Mouse (Mus musculus) c-Kit-positive CD71-positive TER-119-negative erythroid progenitor cells, embryonic 14.5 days (primary cell): Measurements from ENCODE around the gene Apln.

ENCODE experiments used
- DNase-seq: peaks from one replicate; pipeline ENCODE4 v3.0.0-alpha.2; 2013; ENCODE audit warnings: low read depth

Apln gene

DNA sequence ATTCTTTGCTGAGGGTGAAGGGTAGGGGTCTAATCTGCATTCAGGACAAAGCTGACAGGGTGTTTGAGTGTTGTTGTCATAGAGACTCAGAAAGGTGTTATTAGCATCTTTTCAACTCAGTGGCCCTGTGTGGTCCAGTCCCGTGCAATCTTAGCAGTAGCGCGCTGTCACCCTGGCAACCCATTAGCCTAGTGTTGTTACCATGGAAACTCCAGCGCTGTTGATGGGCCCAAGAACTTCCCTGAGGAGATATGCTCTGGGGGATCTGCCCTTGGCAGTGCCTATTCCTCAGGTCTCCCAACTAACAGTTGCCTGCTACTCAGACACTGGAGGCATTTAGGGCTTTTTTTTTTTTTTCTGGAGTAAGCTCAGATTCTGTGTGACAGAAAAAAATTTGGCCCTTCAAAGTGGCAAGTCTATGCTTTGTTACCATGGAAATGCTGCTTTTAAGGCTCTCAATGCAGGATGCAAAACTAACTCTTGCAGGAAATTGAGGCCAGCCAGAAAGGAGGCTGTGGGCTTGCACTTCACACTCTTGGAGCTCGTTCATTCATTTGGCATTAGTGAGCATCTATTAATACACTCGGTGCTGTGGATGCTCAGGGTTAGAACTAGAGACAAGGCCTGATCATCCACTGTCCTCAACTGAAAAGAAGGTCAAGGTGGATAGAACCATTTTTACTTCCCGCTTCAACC lies 17.6 kb downstream of the Apln start:
- no peak for DNase-seq

DNA sequence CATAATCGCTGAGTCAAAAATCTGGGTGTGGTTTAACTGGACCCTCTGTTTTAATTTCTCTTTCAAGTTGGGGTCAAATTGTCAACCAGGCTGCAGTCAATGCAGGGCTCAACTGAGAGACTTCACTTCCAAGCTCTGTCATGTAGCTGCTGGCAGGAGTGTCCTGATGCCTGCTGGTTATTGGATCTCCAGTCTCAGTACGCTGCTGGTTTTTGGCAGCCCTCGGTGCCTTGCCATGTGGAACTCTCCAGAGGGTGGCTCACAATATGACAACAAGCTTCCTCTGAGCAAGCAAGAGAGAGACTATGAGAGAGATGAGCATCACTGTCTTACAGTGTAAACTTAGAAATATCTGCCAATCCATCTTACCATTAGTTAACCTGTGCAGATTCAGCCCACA lies 23.0 kb downstream of the Apln start:
- DNase-seq = no peak

DNA sequence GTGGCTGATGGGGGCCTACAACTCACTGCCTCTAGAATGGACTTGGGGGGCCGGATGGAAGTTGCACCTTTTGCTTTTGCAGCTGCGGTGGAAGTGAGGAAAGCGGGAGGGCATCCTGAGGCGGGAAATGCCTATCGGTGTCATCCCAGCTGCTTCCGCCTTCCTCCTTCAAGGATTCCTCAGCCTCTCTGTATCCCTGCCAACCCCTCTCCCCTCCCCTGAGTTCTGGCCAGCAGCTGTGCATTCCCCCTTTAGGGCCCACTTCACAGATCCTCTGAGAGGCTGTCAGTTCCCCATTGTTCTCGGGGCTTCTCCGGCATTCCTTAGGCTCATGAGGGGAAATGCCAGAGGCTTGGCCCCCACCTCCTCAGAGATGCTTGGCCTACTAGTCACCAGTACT lies 28.6 kb downstream of the Apln start:
- no peak for DNase-seq

DNA sequence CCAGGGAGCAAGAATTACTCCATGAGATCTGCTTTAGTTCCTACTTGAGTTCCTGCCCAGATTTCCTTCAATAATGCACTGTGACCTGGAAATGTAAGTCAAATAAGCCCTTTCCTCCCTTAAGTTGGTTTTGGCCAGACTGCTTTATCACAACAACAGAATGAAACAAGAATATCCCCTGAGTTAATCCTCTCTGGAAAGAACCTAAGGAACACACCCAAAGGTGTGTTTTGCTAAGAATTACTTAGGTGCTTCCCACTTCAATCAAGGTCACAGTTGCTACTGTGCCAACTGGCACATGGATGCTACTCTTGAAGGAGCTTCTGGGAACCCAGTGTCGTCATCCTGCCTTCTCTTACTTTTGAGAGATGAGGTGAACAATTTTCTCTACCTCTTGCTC lies 29.9 kb downstream of the Apln start:
- no peak for DNase-seq

DNA sequence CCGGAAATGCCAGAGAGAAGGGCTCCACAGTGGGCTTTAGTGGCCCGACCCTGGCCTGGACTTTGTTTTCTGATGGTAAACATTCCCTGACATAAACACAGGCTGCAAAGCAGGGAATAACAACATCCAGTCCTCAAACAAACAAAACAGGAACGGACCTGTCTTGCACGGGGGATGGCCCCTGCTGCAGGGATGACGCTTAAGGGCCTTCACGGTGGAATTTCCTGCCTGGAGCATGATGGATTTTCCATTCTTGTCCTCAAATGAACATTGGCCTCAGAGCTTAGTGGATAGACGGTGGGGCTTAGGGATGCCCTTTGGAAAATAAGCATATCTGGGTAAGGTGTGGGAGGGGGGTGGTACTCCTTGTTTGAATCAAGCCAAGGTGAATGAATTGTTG lies 33.5 kb downstream of the Apln start:
- DNase-seq = no peak

DNA sequence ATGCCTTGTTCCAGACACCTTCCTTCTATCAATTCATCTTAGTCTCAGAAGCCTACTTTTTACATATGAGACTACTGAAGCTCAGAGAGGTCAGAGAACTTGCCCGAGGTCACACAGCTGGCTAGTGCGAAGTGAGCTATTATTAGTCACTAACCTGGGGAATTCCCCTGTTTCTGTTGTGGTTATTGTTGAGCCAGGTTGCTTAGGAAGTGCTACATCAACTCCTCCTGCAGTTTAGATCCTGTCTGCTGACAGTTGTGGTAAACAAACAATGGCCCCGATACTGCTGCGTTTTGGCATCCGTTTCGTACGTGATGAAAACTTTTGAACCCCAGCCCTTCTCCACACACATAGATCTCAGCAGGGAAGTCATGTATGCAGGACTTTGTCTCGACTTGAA lies 36.2 kb downstream of the Apln start:
- DNase-seq = no peak

DNA sequence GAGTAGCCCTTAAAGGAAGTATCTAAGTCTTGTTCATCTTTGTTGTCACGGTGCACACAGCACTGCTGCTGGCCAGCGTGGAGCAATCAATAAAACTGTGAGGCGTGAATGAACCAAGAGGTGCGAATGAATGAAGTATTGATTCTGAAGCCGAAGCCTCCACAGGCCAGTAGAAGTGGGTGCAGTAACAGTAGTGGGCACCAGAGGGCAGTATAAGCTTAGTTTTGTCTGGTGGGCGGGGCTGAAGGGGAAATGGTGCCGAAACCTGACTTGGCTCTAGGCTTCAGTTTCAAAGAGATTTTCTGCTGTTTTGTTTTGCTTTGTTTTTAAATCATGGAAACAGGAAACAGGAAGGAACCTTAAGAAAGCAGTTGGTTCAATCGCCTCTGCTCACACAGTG lies 42.0 kb downstream of the Apln start:
- DNase-seq = peak; percentile 34

DNA sequence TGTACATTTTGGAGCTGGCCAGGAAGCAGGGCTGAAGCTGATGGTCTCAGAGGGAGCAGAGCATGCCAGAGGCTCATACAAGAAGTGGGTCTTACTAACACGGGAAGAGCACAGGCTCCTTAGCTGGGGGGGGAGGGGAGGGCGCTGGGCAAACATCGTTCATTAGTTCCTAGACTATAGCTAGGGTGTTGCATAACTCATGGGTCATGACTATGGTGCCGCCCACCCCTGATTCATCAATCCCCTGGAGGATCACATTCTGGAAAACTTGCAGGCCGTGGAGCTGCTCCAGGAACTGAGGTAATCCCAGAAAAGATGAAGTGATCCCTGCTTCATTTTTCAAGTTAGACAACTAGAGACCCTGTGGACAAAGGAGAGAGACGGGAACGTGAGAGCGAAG lies 46.6 kb downstream of the Apln start:
- DNase-seq = no peak

DNA sequence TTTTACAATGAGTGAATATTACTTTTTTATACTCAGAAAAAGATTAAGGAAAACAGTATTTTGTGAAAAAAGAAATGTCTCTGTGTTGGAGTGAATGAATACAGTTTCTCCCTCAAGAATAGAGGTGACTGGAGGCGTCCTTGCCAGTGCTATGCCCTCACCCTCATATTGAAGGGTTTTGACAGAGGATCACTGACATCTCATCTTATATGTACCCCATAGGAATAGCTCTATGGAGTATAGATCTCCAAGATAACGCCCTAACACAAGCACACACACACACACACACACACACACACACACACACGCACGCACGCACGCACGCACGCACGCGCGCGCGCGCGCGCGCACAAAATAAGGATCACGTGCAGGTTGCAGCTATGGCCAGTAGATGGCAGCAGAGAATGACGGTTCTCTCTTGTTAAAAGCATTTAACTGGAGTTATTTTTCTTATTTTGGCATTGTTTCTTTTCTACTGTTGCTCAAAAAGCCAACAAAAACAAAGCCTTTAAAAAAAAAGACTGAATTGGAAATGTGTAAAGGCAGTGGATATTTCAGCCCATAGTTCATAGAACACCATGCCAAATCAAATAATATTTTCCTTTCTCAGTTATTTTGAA lies 49.5 kb downstream of the Apln start:
- DNase-seq = peak; percentile 11

DNA sequence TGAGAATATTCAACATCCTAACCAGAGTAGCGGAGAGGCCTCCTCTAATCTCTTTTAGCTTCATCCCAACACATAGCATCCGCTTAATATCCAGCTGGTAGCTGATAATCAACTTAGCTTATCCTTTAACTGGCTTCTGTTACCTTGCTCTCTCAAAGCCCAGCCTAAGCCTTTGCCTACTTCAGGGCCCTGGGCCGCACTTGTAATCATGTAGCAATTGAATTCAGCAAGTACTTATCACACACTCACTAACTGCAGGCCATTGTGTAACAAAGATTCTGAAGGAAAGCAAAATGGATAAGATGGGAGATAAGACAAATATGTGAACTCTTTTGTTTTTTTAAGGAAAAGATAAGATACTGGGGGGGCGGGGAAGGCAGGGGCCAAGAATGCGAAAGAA lies 57.6 kb downstream of the Apln start:
- no peak for DNase-seq

DNA sequence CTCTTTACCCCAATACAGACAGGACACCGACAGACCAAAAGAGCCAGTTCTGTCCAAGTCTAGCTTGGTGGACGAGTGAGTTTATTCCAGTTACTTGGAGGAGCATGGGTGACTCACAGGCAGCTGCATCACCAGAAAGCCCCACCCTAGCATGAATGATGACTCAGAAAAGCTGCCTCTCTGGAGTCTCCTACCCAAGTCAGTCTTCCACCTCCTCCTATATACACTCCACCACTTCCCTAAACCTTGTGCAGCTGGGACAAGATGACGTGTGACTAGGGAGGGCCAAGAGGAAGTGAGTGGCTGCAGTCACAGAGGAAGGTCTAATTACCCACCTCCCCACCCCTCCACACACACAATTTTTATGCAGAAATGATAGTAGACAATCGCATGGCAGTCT lies 58.1 kb downstream of the Apln start:
- no peak for DNase-seq
